Mouse (Mus musculus) midbrain, embryonic 16.5 days (tissue): ENCODE results near the gene Vps18. TPM values are rescaled to one million over a fixed set of nuclear protein-coding genes. Genes with fewer than 3 reads are reported as not detected.

Experiments used
- ATAC-seq: fragments of 200-750 bp; cut with Nextera tagmentation; 2 replicates; pipeline ENCODE4 v1.8.0; 2017; ENCODE audit warnings: moderate TSS enrichment
- H3K27ac ChIP-seq: fragments of 300-500 bp; sonication (generic); 2 replicates; pipeline ENCODE4 v1.5.1; 2014; ENCODE audit warnings: mild to moderate bottlenecking, low read length, mixed read lengths
- H3K27me3 ChIP-seq: fragments of 300-500 bp; sonication (generic); 2 replicates; pipeline ENCODE4 v1.6.1; 2014; ENCODE audit warnings: low read depth, low read length, mixed read lengths; ENCODE audit not compliant: control insufficient read depth, insufficient read depth
- H3K36me3 ChIP-seq: fragments of 300-500 bp; sonication (generic); 2 replicates; pipeline ENCODE4 v1.6.1; 2014; ENCODE audit warnings: mild to moderate bottlenecking, low read length, moderate library complexity, mixed read lengths; ENCODE audit not compliant: control insufficient read depth, insufficient read depth
- H3K4me1 ChIP-seq: fragments of 300-500 bp; sonication (generic); 2 replicates; pipeline ENCODE4 v1.6.1; 2014; ENCODE audit warnings: mild to moderate bottlenecking, low read length, mixed read lengths; ENCODE audit not compliant: control insufficient read depth, insufficient read depth
- H3K4me2 ChIP-seq: fragments of 300-500 bp; sonication (generic); 2 replicates; pipeline ENCODE4 v1.6.1; 2014; ENCODE audit warnings: mild to moderate bottlenecking, low read length, mixed read lengths
- H3K4me3 ChIP-seq: fragments of 300-500 bp; sonication (generic); 2 replicates; pipeline ENCODE4 v1.5.1; 2014; ENCODE audit warnings: low read depth, mild to moderate bottlenecking, low read length, moderate library complexity, mixed read lengths
- H3K9ac ChIP-seq: fragments of 300-500 bp; sonication (generic); 2 replicates; pipeline ENCODE4 v1.6.1; 2014; ENCODE audit warnings: low read depth, low read length, mixed read lengths
- H3K9me3 ChIP-seq: fragments of 300-500 bp; sonication (generic); replicated peaks from 2 replicates; pipeline ENCODE4 v1.6.1; 2014; ENCODE audit warnings: mild to moderate bottlenecking, low read length, mixed read lengths; ENCODE audit not compliant: control insufficient read depth, poor library complexity, severe bottlenecking
- WGBS: fragments of 180-500 bp; shearing (Covaris S2); extraction: QIAGEN DNeasy Blood & Tissue Kit; methylation state at CpG from one replicate; pipeline ENCODE4 v1.1.7; 2014; 5-methylcytosine and 5-hydroxymethylcytosine counted together
- polyA plus RNA-seq: library from polyadenylated mRNA; unstranded; fragments of >200 nt; fragmentation: Nextera tagmentation; extraction: Ambion mirVana; gene quantifications from 2 replicates; pipeline ENCODE4 v1.2.1, GENCODE M21; 2015

Vps18 gene
- polyA plus RNA-seq, 1 experiment from 2014 or later: 31.7 TPM

DNA sequence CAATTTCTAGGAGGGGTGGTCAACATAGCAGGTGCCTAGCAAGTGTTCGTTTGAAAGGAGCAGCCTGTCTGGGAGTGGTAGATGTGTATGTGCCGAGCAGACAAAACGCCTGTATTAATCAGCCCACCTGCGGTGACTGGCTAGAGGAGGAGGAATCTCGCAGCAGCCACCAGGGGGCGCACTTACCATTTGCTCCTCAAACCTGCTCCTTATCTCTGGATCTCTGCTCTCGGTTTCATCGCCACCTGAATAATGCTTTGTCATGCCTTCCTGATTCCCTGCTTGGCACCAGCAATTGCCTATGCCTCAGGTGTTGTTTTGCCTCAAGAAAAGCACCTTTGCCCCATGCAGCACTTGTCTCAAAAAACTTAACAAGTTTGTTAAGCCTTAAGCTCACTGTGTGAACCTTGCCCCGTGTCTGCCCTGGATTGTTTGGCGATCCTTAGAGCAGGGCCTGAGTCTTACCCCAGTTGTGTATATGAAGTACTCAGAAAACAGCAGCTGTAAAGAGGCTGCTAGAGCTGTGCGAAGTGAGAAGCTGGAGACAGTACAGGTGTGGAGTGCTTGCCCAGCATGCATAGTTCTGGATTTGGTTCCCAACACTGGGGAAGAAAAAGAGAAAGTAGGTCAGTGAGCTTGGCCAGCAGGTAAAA, 37.6 kb upstream of the Vps18 start:
- Histone ChIP-seq H3K27ac (no peak overlapping the region), H3K27me3 (peaks cover 5% of the 10 kb centered on the region; the same call in 1 of the 2 replicates), H3K9ac (no peak overlapping the region), H3K9me3 (no peaks in the 10 kb centered on the region), H3K4me1 (no peaks in the 10 kb centered on the region; the same call in 1 of the 2 replicates), H3K4me2 (0 out of 2 replicates have a peak overlapping the region, but pooled peaks have one; percentile 8), H3K36me3 (no peaks in the 10 kb centered on the region), H3K4me3 (no peak overlapping the region)
- ATAC-seq: no peak; the same call in 1 of the 2 replicates
- 18% methylated on average over 11 of the region's 11 CpGs for WGBS

DNA sequence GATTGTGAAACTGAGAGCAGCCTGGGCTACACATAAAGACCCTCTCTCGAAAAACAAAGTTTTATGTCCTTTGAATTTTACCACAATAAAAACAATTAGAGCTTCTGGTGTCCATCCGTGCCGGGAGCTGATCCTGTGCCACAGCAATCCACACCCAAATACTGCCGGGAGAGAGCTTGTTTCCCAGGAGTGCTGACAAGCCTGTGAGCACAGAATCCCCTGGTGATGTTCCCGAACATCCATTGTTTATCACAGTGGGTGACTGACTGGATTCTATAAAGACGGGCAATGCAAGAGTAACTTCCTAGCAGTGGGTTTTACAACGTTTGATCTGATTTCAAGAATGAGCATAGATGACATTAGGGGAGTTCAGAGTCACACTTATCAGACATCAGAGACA, 33.6 kb upstream of the Vps18 start:
- no peak overlapping the region for H3K4me3 ChIP-seq
- no peaks in the 10 kb centered on the region for H3K36me3 ChIP-seq
- H3K4me1 ChIP-seq: no peaks in the 10 kb centered on the region; the same call in 1 of the 2 replicates
- H3K9ac ChIP-seq: no peak overlapping the region
- peaks cover 5% of the 10 kb centered on the region; the same call in 1 of the 2 replicates for H3K27me3 ChIP-seq
- H3K4me2 ChIP-seq: no peak overlapping the region
- H3K9me3 ChIP-seq: no peaks in the 10 kb centered on the region
- no peak overlapping the region for H3K27ac ChIP-seq
- ATAC-seq: no peak
- WGBS: 7% methylated on average over 7 of the region's 7 CpGs

DNA sequence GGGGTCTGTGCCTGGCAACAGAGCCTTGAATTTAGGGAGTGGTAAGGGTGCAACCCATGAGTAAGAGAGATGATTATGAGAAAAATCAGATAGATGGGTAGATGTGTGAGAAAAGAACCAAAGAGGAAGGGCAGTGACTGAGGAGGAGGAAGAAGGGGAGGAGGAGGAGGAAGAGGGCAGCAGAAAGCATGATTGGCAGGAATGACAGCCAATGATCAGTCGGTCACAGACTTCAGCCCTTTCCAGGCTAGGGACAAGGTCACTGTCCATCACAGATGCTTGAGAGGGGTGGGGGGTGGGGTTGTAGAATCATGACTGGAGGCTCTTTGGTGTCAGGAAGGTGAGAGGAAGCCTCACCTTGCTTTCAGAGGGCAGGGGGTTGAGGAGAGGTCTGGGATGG, 28.0 kb upstream of the Vps18 start:
- no peak overlapping the region for H3K27ac ChIP-seq
- no peaks in the 10 kb centered on the region for H3K36me3 ChIP-seq
- no peak overlapping the region for H3K4me3 ChIP-seq
- 0 out of 2 replicates have a peak, but pooled peaks cover under 1% of the 10 kb centered on the region for H3K27me3 ChIP-seq
- H3K4me1 ChIP-seq: no peaks in the 10 kb centered on the region; the same call in 1 of the 2 replicates
- H3K4me2 ChIP-seq: no peak overlapping the region
- WGBS: 88% methylated on average over 1 of the region's 1 CpGs
- no peaks in the 10 kb centered on the region for H3K9me3 ChIP-seq
- H3K9ac ChIP-seq: no peak overlapping the region
- no peak for ATAC-seq

- H3K36me3 ChIP-seq: no peaks in the 10 kb centered on the region
- no peak overlapping the region for H3K9ac ChIP-seq
- no peaks in the 10 kb centered on the region; the same call in 1 of the 2 replicates for H3K4me1 ChIP-seq
- H3K27ac ChIP-seq: no peak overlapping the region
- no peak overlapping the region for H3K4me2 ChIP-seq
- 46% methylated on average over 2 of the region's 2 CpGs for WGBS
- no peak overlapping the region for H3K4me3 ChIP-seq
- ATAC-seq: no peak
- no peaks in the 10 kb centered on the region for H3K27me3 ChIP-seq
- H3K9me3 ChIP-seq: no peaks in the 10 kb centered on the region
These were observed 27.2 kb upstream of the Vps18 start for GRCm38 (mm10) chr2:119261326-119261725.

DNA sequence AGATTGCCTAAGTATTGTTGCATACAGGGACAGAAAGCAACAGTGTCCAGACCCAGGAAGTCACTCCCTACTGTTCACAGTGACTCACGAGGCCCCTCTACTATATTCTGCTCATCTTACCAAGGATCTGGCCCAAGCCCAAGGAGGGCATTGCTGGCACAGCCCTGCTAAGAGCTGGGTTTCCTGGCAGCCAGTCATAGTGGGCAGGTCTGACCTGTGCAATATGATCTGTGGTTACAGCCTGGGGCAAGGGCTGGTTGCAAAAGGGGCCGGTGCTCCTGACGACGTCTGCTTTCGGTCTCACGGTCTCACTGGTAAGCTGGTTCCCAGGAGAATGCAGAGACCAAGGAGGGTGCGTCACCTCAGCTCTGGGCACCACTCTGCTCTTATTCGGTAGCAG, 25.6 kb upstream of the Vps18 start:
- Histone ChIP-seq H3K9ac (no peak overlapping the region), H3K27ac (no peak overlapping the region), H3K4me2 (no peak overlapping the region), H3K4me1 (no peaks in the 10 kb centered on the region; the same call in 1 of the 2 replicates), H3K27me3 (no peaks in the 10 kb centered on the region), H3K9me3 (no peaks in the 10 kb centered on the region), H3K36me3 (no peaks in the 10 kb centered on the region), H3K4me3 (no peak overlapping the region)
- 40% methylated on average over 8 of the region's 8 CpGs for WGBS
- no peak for ATAC-seq

DNA sequence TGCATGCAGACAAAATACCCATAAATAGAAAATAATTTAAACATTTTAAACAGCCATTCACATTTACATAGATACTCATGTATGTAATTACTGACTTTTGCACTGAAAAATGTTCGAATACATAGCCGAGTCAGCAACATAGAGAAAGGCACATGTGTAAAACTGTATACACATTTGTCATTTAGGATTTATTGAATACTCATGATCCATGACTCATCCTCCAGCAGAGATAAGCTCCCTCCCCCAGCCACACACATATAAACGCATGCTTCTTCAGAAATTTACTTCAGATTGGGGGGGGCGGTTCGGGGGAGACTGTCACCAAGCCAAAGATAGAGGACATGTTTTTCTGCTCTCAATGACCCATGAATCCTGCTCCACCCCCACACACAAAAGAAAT, 24.7 kb upstream of the Vps18 start:
- WGBS: 82% methylated on average over 5 of the region's 5 CpGs
- H3K4me2 ChIP-seq: no peak overlapping the region
- no peaks in the 10 kb centered on the region for H3K36me3 ChIP-seq
- ATAC-seq: no peak
- no peak overlapping the region for H3K4me3 ChIP-seq
- no peaks in the 10 kb centered on the region for H3K27me3 ChIP-seq
- no peaks in the 10 kb centered on the region for H3K9me3 ChIP-seq
- no peak overlapping the region for H3K27ac ChIP-seq
- no peak overlapping the region for H3K9ac ChIP-seq
- H3K4me1 ChIP-seq: peaks cover 5% of the 10 kb centered on the region

DNA sequence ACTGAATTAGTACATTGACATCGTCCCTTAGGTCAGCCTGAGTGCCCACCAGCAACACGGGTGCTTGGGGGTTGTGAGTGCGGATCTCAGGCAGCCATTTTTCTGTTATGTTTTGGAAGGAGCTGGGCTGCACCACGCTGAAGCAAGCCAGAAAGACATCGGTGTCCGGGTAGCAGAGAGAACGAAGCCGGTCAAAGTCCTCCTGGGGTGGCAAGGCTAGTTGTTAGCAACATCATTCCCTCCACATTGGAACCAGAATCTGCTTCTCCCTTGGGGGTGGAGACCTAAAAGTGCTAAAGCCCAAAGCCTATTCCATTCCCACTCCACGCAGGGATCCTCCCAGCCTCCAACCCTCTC, 18.3 kb upstream of the Vps18 start:
- H3K27ac ChIP-seq: peak overlapping the region; percentile 85
- H3K4me3 ChIP-seq: peak overlapping the region; percentile 86
- H3K9ac ChIP-seq: peak overlapping the region; percentile 96
- H3K27me3 ChIP-seq: no peaks in the 10 kb centered on the region
- WGBS: 43% methylated on average over 9 of the region's 9 CpGs
- H3K9me3 ChIP-seq: no peaks in the 10 kb centered on the region
- peak overlapping the region; percentile 65 for H3K4me2 ChIP-seq
- peaks cover 21% of the 10 kb centered on the region for H3K4me1 ChIP-seq
- peak; percentile 9; the same call in 1 of the 2 replicates for ATAC-seq
- H3K36me3 ChIP-seq: no peaks in the 10 kb centered on the region

DNA sequence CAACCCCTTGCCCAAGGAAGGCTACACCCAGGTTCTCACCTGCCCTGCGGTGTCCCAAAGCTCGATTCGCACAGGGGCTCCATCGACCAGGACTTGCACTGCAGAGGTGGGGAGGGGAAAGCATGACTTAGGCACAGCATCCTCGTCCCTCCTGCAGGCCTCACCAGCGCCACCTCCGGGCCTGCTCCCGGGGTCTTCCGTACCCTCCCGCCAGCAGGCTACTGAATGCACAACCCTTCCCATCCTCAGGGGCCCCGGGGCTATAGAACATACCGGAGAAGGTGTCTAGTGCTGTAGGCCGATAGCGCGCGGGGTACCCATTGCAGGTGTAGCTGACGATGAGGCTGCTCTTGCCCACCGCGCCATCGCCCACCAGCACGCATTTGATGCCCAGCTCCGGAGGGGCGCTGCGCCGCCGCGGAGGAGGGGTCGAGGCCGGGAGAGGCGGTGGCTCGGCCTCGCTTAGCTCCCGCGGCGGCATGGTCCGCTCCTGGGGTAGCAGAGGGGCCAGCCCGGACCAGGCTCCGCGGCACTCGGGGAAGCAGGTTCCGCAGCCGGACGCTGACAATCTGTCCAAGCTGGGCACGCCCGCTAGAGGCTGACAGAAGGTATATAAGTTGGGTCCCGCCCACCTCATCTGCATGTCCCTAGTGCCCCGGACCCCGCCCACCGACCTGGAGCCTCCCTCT, 17.8 kb upstream of the Vps18 start, which contains the start of gene Rhov:
Rhov (minus strand) TSS at position 630 of the 689 bp plus-strand sequence.
- peak within 1 kb of the TSS; percentile 65 for H3K4me2 ChIP-seq
- no peaks in the 10 kb centered on the region for H3K36me3 ChIP-seq
- H3K4me1 ChIP-seq: peaks cover 21% of the 10 kb centered on the region
- peak within 1 kb of the TSS; percentile 85 for H3K27ac ChIP-seq
- peak; percentile 92 for ATAC-seq
- under 1% methylated on average over 46 of the region's 49 CpGs for WGBS
- H3K27me3 ChIP-seq: no peaks in the 10 kb centered on the region
- no peaks in the 10 kb centered on the region for H3K9me3 ChIP-seq
- H3K4me3 ChIP-seq: peak within 1 kb of the TSS; percentile 86
- H3K9ac ChIP-seq: peak within 1 kb of the TSS; percentile 96

DNA sequence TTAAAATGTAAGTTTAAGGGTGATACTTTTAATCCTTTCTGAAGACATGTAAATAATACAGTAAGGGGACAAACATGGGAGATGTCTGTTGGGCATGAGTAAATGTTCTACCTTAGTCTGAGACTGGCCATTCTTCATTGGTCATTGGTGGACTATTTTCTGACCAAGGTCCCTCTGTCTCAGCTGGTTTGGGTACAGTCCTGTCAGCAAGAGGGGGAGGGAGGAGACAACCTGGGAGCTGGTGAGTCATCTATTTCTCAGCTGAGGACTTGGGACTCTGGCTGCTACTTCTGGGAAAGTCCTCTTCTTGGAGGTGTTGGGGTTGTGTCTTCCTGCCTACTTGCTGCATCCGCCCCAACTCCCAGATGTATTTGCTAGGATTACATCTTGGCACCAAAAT, 14.4 kb upstream of the Vps18 start:
- Histone ChIP-seq H3K9me3 (no peaks in the 10 kb centered on the region), H3K4me2 (no peak overlapping the region), H3K27me3 (no peaks in the 10 kb centered on the region), H3K36me3 (no peaks in the 10 kb centered on the region), H3K9ac (no peak overlapping the region), H3K4me3 (no peak overlapping the region), H3K4me1 (peaks cover 12% of the 10 kb centered on the region), H3K27ac (no peak overlapping the region)
- 81% methylated on average over 1 of the region's 1 CpGs for WGBS
- no peak for ATAC-seq
